Mouse (Mus musculus) E14TG2a.4 (cell line): ENCODE results near the gene G3bp2.

Experiments used
- H3K27me3 ChIP-seq: 2 replicates; pipeline ENCODE4 v1.6.1; 2014; ENCODE audit warnings: low read length, control low read depth; ENCODE audit not compliant: insufficient read depth
- H3K36me3 ChIP-seq: 2 replicates; pipeline ENCODE4 v1.6.1; 2014; ENCODE audit warnings: low read length, control low read depth; ENCODE audit not compliant: insufficient read depth
- H3K4me1 ChIP-seq: replicated peaks from 2 replicates; pipeline ENCODE4 v1.6.1; 2014; ENCODE audit warnings: low read depth, low read length, control low read depth
- H3K4me3 ChIP-seq: replicated peaks from 2 replicates; pipeline ENCODE4 v1.5.1; 2014; ENCODE audit warnings: mild to moderate bottlenecking, low read length
- H3K9me3 ChIP-seq: 2 replicates; pipeline ENCODE4 v1.6.1; 2014; ENCODE audit warnings: low read length, control low read depth
- CTCF ChIP-seq: conservative IDR thresholded peaks from 2 replicates; pipeline ENCODE4 v1.5.1; 2014; ENCODE audit warnings: low read length
- NANOG ChIP-seq: IDR thresholded peaks from 2 replicates; pipeline ENCODE4 v1.6.1; 2014; ENCODE audit warnings: borderline replicate concordance, low read length, mixed read lengths
- POU5F1 ChIP-seq: IDR thresholded peaks from 2 replicates; pipeline ENCODE4 v1.6.1; 2014; ENCODE audit warnings: low read length, borderline replicate concordance

G3bp2 gene

DNA sequence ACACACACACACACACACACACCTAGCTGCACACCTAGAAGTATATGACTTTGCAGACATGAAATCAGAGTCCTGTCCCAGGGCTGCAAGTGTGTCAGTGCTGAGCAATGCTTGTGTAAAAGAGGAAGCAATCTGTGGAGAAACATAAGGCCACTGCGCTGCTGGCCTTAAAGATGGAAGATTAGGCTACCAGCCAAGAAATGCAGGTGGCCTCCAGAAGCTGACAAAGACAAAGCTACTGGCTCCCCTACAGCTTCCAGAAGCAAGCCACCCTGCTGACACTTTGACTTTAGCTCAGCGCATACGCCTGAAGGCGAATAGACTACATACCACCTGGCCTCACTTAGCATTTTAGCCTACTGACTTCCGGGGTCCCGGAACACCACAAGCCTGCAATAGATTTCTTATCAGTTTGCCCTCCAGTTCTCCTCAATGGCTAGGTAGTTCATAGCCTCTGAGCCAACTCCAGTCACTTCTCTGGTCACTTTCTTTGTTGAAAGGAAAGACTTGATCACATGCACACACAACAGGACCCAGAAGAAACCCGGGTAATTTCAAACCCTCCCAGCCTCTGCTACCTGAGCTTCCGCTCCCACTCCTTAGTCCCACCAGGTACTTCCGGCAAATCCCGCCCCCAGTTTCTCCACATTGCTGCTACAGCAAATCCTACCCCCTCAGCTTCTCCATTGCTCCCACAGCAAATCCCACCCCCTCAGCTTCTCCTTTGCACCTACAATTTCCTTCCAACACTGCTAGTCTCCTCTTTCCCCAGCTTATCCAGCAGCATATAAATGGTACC is 23.0 kb upstream of the G3bp2 start:
- no peak for TF ChIP-seq NANOG
- TF ChIP-seq CTCF: no peak
- no peak for TF ChIP-seq POU5F1
- Histone ChIP-seq H3K27me3 (no peaks in the 10 kb centered on the region), H3K36me3 (no peaks in the 10 kb centered on the region), H3K9me3 (no peaks in the 10 kb centered on the region), H3K4me3 (peak overlapping the region; percentile 60), H3K4me1 (peaks cover 86% of the 10 kb centered on the region)

GRCm38 (mm10) chr5:92103816-92104415 is 20.4 kb upstream of the G3bp2 start:
- peaks cover 86% of the 10 kb centered on the region for H3K4me1 ChIP-seq
- H3K36me3 ChIP-seq: no peaks in the 10 kb centered on the region
- H3K27me3 ChIP-seq: no peaks in the 10 kb centered on the region
- no peaks in the 10 kb centered on the region for H3K9me3 ChIP-seq
- peak overlapping the region; percentile 63 for H3K4me3 ChIP-seq
- no peak for TF ChIP-seq POU5F1
- no peak for TF ChIP-seq CTCF
- no peak for TF ChIP-seq NANOG

GRCm38 (mm10) chr5:92103062-92103461 is 19.5 kb upstream of the G3bp2 start:
- no peaks in the 10 kb centered on the region for H3K27me3 ChIP-seq
- no peaks in the 10 kb centered on the region for H3K36me3 ChIP-seq
- H3K9me3 ChIP-seq: no peaks in the 10 kb centered on the region
- H3K4me1 ChIP-seq: peaks cover 90% of the 10 kb centered on the region
- TF ChIP-seq NANOG: no peak
- TF ChIP-seq CTCF: no peak
- TF ChIP-seq POU5F1: no peak
- H3K4me3 ChIP-seq: peak overlapping the region; percentile 63; the same call in 1 of the 2 replicates

- no peak for TF ChIP-seq CTCF
- no peaks in the 10 kb centered on the region for H3K36me3 ChIP-seq
- H3K27me3 ChIP-seq: no peaks in the 10 kb centered on the region
These were observed 18.1 kb upstream of the G3bp2 start for GRCm38 (mm10) chr5:92101601-92102000.

DNA sequence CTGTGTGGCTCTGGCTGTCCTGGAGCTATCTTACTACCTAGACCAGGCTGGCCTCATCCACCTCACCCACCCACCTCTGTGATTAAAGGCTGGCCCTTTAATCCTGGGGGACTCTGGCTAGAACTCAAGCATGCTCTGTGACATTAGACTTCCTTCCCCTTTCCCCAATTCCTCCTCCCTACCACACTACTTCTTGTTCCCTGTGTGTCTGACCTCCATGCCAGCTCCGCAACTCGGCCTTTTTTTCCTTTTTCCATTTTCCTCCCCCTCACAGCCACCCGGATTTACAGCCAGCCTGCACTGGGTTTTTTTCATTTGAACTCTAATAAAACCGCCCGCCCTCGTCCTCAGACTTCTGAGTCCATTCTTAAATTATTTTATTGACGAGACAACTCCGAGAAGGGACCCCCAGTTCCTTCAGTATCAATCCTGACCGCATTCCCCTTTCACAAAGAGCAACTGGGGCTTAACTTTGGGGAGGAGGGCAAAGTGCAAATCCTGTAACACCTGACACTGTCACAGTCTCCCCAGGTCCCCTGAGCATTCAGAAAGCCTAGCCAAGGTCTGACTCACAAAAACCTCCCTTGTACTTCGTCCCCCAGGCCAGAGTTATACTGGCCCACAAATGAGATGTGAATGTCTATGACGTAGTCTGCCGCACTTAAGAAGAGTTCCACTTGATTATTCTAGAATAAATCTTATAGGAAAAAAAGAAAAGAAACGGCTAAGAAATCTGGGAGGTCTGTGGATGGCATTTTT is 15.0 kb upstream of the G3bp2 start:
- H3K36me3 ChIP-seq: no peaks in the 10 kb centered on the region
- H3K27me3 ChIP-seq: no peaks in the 10 kb centered on the region
- peaks cover 85% of the 10 kb centered on the region for H3K4me1 ChIP-seq
- no peaks in the 10 kb centered on the region for H3K9me3 ChIP-seq
- TF ChIP-seq NANOG (no peak), CTCF (no peak), POU5F1 (no peak)
- H3K4me3 ChIP-seq: peak overlapping the region; percentile 57

More at GRCm38 (mm10) chr5:92101601-92102000, 18.1 kb upstream of the G3bp2 start:
- H3K9me3 ChIP-seq: no peaks in the 10 kb centered on the region
- peaks cover 91% of the 10 kb centered on the region for H3K4me1 ChIP-seq
- no peak overlapping the region; the same call in 1 of the 2 replicates for H3K4me3 ChIP-seq

- TF ChIP-seq CTCF (no peak), POU5F1 (no peak), NANOG (no peak)
- peaks cover 85% of the 10 kb centered on the region for H3K4me1 ChIP-seq
- no peaks in the 10 kb centered on the region for H3K36me3 ChIP-seq
- H3K9me3 ChIP-seq: no peaks in the 10 kb centered on the region
- H3K27me3 ChIP-seq: no peaks in the 10 kb centered on the region
- H3K4me3 ChIP-seq: peak overlapping the region; percentile 57
These were observed 14.3 kb upstream of the G3bp2 start for GRCm38 (mm10) chr5:92097779-92098178.

DNA sequence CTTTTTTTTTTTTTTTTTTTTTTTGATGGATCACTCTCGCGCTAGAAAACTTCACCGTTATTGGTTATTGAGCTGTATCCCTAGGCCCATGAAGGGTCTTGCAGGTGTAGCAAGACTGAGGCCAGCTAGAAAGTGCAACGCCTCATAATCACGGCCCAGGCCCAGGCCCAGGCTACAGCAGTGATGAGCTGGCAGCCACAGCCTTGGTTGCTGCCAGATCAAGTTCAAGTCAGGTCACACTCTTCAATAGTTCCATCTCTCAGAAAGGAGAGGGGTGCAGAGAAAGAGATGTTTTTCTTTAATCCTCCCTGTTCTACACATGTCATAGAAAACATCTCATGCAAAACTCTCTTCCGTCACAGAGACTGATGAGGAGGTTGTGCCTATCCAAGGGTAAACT is 13.3 kb upstream of the G3bp2 start:
- H3K4me3 ChIP-seq: no peak overlapping the region
- H3K4me1 ChIP-seq: peaks cover 75% of the 10 kb centered on the region
- H3K27me3 ChIP-seq: no peaks in the 10 kb centered on the region
- no peaks in the 10 kb centered on the region for H3K36me3 ChIP-seq
- H3K9me3 ChIP-seq: no peaks in the 10 kb centered on the region
- TF ChIP-seq NANOG (no peak), CTCF (no peak), POU5F1 (no peak)

- H3K9me3 ChIP-seq: no peaks in the 10 kb centered on the region
- peaks cover 50% of the 10 kb centered on the region for H3K4me1 ChIP-seq
- H3K27me3 ChIP-seq: no peaks in the 10 kb centered on the region
- H3K36me3 ChIP-seq: no peaks in the 10 kb centered on the region
- TF ChIP-seq POU5F1 (no peak), CTCF (no peak), NANOG (no peak)
- H3K4me3 ChIP-seq: no peak overlapping the region
These were observed 10.5 kb upstream of the G3bp2 start for GRCm38 (mm10) chr5:92094062-92094415.
